Mouse (Mus musculus) liver, adult 2 months (tissue): Measurements from ENCODE around the gene Ell2. TPM values are rescaled to one million over a fixed set of nuclear protein-coding genes. Genes with fewer than 3 reads are reported as not detected.

Experiments used
- DNase-seq: peaks from one replicate; pipeline ENCODE4 v3.0.0-alpha.2; 2011; ENCODE audit warnings: low read depth, low spot score; ENCODE audit errors: extremely low read depth
- H3K27ac ChIP-seq: fragments of 200-500 bp; replicated peaks from 2 replicates; pipeline ENCODE4 v1.5.1; 2012; ENCODE audit warnings: low read depth, mild to moderate bottlenecking, control low read depth, inconsistent platforms, low read length; ENCODE audit not compliant: insufficient read depth
- H3K27me3 ChIP-seq: fragments of 200-500 bp; 2 replicates; pipeline ENCODE4 v1.6.1; 2012; ENCODE audit warnings: mild to moderate bottlenecking, moderate library complexity, low read length, inconsistent platforms; ENCODE audit not compliant: control insufficient read depth, insufficient read depth
- H3K36me3 ChIP-seq: fragments of 200-500 bp; 2 replicates; pipeline ENCODE4 v1.6.1; 2012; ENCODE audit warnings: low read length, inconsistent platforms; ENCODE audit not compliant: control insufficient read depth, insufficient read depth
- H3K4me1 ChIP-seq: fragments of 200-500 bp; 2 replicates; pipeline ENCODE4 v1.6.1; 2011; ENCODE audit warnings: low read length; ENCODE audit not compliant: control insufficient read depth, insufficient read depth
- H3K4me3 ChIP-seq: fragments of 200-500 bp; 2 replicates; pipeline ENCODE4 v1.5.1; 2011; ENCODE audit warnings: low read depth, mild to moderate bottlenecking, control low read depth, low read length, moderate library complexity; ENCODE audit not compliant: insufficient read depth
- H3K79me2 ChIP-seq: fragments of 200-500 bp; 2 replicates; pipeline ENCODE4 v1.6.1; 2012; ENCODE audit warnings: inconsistent platforms, mild to moderate bottlenecking, low read length, moderate library complexity; ENCODE audit not compliant: control insufficient read depth, insufficient read depth
- H3K9ac ChIP-seq: fragments of 200-500 bp; 2 replicates; pipeline ENCODE4 v1.6.1; 2012; ENCODE audit warnings: low read depth, mild to moderate bottlenecking, control low read depth, inconsistent platforms, low read length
- CTCF ChIP-seq: fragments of 200-500 bp; IDR thresholded peaks from 2 replicates; pipeline ENCODE4 v1.5.1; 2011; ENCODE audit warnings: low read depth, low read length, control low read depth
- POLR2A ChIP-seq: fragments of 200-500 bp; IDR thresholded peaks from 2 replicates; pipeline ENCODE4 v1.6.1; 2011; ENCODE audit warnings: low read length, control low read depth; ENCODE audit not compliant: insufficient read depth; ENCODE audit errors: extremely low read depth
- WGBS: fragments of 180-500 bp; shearing (Covaris S2); methylation state at CpG from one replicate; pipeline ENCODE4 v1.1.7; 2018; 5-methylcytosine and 5-hydroxymethylcytosine counted together
- polyA plus RNA-seq: library from polyadenylated mRNA; depleted of rRNA; stranded (reverse); fragments of >200 nt; gene quantifications from 2 replicates; pipeline ENCODE4 v1.2.3, GENCODE M21; 2012
- total RNA-seq: library from RNA; depleted of rRNA; stranded (reverse); fragments of >200 nt; gene quantifications from 2 replicates; pipeline ENCODE4 v1.2.3, GENCODE M21; 2014

Gene Ell2
- total and polyA plus RNA-seq, 2 experiments, result 8.6 to 48.2 TPM

GRCm38 (mm10) chr13:75741736-75742729 is 35.5 kb downstream of the Ell2 start:
- no peak for TF ChIP-seq POLR2A
- no peak for TF ChIP-seq CTCF
- peaks cover 7% of the 10 kb centered on the region for H3K36me3 ChIP-seq
- no peak overlapping the region for H3K27ac ChIP-seq
- no peak overlapping the region for H3K4me3 ChIP-seq
- peaks cover 19% of the 10 kb centered on the region for H3K79me2 ChIP-seq
- WGBS, result 85% methylated on average over 12 of the region's 12 CpGs
- peaks cover 16% of the 10 kb centered on the region for H3K4me1 ChIP-seq
- DNase-seq, result peak; percentile 77
- no peak overlapping the region for H3K9ac ChIP-seq
- H3K27me3 ChIP-seq, result no peaks in the 10 kb centered on the region

- Histone ChIP-seq H3K4me1 (peaks cover 11% of the 10 kb centered on the region), H3K27me3 (no peaks in the 10 kb centered on the region), H3K36me3 (peaks cover 12% of the 10 kb centered on the region), H3K4me3 (no peak overlapping the region), H3K9ac (no peak overlapping the region), H3K27ac (no peak overlapping the region), H3K79me2 (peaks cover 15% of the 10 kb centered on the region)
- peak; percentile 63 for DNase-seq
- TF ChIP-seq POLR2A (no peak), CTCF (no peak)
- 97% methylated on average over 3 of the region's 3 CpGs for WGBS
Observed at GRCm38 (mm10) chr13:75742970-75743369, 36.4 kb downstream of the Ell2 start.

GRCm38 (mm10) chr13:75744065-75744464 is 37.5 kb downstream of the Ell2 start:
- Histone ChIP-seq H3K27ac (no peak overlapping the region), H3K36me3 (peaks cover 19% of the 10 kb centered on the region), H3K4me3 (no peak overlapping the region), H3K79me2 (peaks cover 12% of the 10 kb centered on the region), H3K9ac (no peak overlapping the region), H3K4me1 (peaks cover 7% of the 10 kb centered on the region), H3K27me3 (no peaks in the 10 kb centered on the region)
- WGBS, result 85% methylated on average over 4 of the region's 4 CpGs
- TF ChIP-seq CTCF, result no peak
- TF ChIP-seq POLR2A, result no peak
- no peak for DNase-seq

GRCm38 (mm10) chr13:75745328-75745727 is 38.8 kb downstream of the Ell2 start:
- no peak overlapping the region for H3K9ac ChIP-seq
- H3K79me2 ChIP-seq, result peaks cover 9% of the 10 kb centered on the region
- no peak for DNase-seq
- peaks cover 9% of the 10 kb centered on the region for H3K4me1 ChIP-seq
- peaks cover 28% of the 10 kb centered on the region for H3K36me3 ChIP-seq
- TF ChIP-seq CTCF, result no peak
- TF ChIP-seq POLR2A, result no peak
- H3K27ac ChIP-seq, result no peak overlapping the region
- no peaks in the 10 kb centered on the region for H3K27me3 ChIP-seq
- no peak overlapping the region for H3K4me3 ChIP-seq

- no peak overlapping the region for H3K9ac ChIP-seq
- H3K27me3 ChIP-seq, result no peaks in the 10 kb centered on the region
- peaks cover 38% of the 10 kb centered on the region for H3K36me3 ChIP-seq
- TF ChIP-seq POLR2A (no peak), CTCF (no peak)
- H3K27ac ChIP-seq, result no peak overlapping the region
- DNase-seq, result no peak
- peaks cover 9% of the 10 kb centered on the region for H3K79me2 ChIP-seq
- H3K4me3 ChIP-seq, result no peak overlapping the region
- peaks cover 9% of the 10 kb centered on the region for H3K4me1 ChIP-seq
- WGBS, result 78% methylated on average over 3 of the region's 3 CpGs
Observed at GRCm38 (mm10) chr13:75747265-75747664, 40.7 kb downstream of the Ell2 start.

- no peak overlapping the region for H3K27ac ChIP-seq
- no peak overlapping the region for H3K4me3 ChIP-seq
- no peaks in the 10 kb centered on the region for H3K27me3 ChIP-seq
- peaks cover 5% of the 10 kb centered on the region for H3K4me1 ChIP-seq
- H3K36me3 ChIP-seq, result peaks cover 43% of the 10 kb centered on the region
- peaks cover 4% of the 10 kb centered on the region for H3K79me2 ChIP-seq
- no peak overlapping the region for H3K9ac ChIP-seq
- TF ChIP-seq POLR2A (no peak), CTCF (no peak)
- 72% methylated on average over 7 of the region's 7 CpGs for WGBS
- DNase-seq, result no peak
Observed at GRCm38 (mm10) chr13:75748685-75749084, 42.1 kb downstream of the Ell2 start.
